Mouse (Mus musculus) lung, postnatal 25 days (tissue): ENCODE data around the gene Specc1.

Experiments used
- DNase-seq: peaks from one replicate; pipeline ENCODE4 v3.0.0; 2022; ENCODE audit warnings: low spot score

The Specc1 gene

DNA sequence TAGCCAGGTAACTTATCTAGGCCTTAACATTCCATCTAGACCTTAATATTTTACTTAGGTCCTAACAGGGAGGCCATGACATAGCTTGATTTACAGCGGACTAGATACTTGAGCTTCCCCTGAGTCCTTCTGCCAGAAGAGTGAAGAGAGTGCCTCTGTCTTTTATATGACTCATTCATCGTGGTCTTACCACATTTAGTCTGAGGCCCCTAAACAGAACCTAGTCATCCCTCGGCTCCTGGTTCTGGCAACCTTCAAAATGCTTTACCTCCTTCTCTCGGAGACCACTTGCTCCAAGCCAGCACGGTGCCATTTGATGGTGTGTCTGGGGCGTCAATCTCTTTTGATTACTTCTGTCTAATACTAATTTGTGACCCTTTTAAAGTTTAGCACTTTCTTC lies 133.8 kb downstream of the Specc1 start:
- no peak for DNase-seq

DNA sequence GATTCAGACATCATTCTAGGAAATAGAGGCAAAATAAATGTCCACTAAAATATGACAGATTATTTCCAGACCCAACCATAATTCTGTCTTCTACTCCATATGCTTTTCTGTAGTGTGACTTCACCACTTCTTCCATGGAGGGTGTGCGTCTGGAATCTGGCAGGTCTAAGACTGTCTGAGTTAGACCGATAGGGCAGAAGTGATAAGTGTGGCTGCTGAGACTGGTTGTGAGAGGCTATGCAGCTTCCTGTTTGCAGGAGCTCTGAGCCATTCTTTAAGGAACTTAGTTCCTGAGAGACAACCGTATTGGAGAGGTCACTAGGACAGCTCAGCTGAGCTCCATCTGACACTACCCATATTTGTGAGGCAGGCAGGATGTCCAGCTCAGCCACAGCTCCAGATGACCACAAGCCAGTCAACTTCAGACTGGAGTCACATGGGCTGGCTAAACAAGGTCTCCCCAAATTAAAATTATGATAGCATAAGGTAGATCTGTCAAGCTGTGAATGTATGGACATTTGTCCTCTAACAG lies 146.9 kb downstream of the Specc1 start:
- no peak for DNase-seq

DNA sequence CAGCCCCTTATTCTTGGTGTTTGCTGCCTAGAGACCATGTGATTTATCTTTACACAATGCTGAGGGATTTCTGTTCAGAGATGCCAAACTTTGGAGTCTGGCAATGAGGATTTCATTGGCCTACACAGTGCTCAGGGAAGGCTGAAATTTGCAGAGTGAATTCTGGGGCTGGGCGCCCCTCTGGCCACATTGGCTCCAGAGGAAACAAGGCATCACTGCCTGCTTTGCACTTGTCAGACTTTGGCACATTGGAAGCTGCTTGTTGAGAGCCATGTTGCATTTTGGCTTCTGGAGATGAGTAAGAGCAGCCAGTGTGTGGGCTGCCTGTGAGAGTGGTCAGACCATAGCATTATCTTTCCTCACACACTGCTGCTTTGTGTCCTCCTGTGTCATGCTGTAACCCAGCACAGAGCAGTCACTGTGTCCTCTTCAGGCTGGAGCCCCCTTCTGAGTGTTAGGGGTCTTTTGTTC lies 149.9 kb downstream of the Specc1 start:
- no peak for DNase-seq

- DNase-seq, result no peak
These were observed 150.8 kb downstream of the Specc1 start for GRCm38 (mm10) chr11:62107272-62107836.

GRCm38 (mm10) chr11:62118561-62118960 lies 162.0 kb downstream of the Specc1 start:
- DNase-seq, result no peak

GRCm38 (mm10) chr11:62119871-62120270 lies 163.3 kb downstream of the Specc1 start:
- DNase-seq, result peak; percentile 63

- no peak for DNase-seq
These were observed 164.8 kb downstream of the Specc1 start for GRCm38 (mm10) chr11:62121365-62121764.

DNA sequence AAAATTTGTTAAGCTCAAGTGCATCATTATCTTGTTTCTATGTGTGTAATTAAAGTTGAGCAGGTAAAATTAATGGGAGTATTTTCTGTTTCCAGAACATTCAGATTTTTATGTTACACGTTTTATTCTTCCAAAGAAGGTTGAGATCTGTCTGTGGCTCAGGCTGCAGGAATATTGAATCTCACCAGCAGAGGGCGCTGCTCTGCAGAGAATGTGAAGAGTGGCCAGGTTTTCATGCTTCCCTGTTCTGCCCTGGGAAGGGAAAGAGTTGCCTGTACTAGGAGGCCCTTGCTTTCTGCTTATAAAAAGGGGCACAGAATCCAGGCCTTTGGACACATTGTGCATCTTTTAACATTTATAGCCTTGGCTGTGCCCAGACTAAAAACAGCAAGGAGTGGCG lies 171.1 kb downstream of the Specc1 start:
- DNase-seq, result peak; percentile 81

DNA sequence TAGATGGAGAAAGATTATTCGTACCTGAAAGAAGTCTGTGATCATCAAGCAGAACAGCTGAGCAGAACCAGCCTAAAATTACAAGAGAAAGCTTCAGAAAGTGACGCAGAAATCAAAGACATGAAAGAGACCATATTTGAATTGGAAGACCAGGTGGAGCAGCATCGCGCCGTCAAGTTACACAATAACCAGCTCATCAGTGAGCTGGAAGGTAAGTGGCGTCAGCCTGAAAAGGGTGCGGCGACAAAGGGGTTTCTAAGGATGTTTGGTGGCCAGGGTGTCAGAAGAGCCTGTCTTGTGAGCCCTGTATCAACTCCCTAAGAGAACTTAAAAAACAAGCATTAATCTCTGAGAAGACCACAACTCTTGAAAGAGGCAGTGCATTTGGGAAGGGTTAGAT lies 171.6 kb downstream of the Specc1 start:
- DNase-seq, result no peak

- no peak for DNase-seq
These were observed 173.6 kb downstream of the Specc1 start for GRCm38 (mm10) chr11:62130191-62130590.

DNA sequence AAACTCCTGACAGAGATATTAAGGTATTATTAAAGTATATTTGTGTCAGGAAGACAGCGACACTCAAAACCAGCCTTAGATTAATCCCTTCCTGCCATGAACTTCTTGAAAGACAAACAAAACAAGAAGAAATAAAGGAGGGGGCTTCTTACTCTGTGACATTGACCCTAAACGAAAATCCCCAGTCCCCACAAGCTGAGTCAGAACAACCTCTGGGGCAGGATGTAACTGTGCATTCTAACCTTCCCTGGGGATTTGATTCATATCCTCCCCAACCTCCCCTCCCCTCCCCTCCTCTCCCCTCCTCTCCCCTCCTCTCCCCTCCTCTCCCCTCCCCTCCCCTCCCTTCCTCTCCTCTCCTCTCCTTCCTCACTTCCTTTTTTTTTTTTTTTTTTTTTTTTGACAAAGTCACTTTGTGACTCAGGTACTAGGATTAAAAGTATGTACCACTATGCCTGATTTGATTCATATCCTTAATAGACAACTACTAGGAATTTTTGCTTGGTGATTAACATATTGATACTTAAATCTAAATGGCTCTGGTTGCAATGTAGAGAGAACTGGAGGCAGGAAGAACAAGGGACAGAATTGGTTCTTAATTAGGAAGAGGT lies 174.2 kb downstream of the Specc1 start:
- DNase-seq, result no peak

DNA sequence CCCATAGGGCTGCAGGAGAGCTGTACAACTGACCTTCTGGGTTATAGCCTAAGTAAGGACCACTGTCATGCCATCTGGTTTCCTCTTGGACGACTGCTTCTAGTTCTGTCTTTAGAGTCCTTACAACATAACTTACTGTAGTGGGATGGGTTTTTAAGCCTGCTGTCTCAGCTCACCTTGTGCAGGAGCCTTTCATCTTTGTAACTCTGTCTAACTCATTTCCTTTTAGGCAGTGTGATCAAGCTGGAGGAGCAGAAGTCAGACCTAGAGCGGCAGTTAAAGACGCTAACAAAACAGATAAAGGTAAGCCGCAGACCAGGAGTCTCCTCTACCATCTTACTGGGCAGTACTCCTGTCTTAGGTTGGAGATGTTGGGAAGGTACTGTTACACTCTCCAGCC lies 175.0 kb downstream of the Specc1 start:
- DNase-seq, result no peak

DNA sequence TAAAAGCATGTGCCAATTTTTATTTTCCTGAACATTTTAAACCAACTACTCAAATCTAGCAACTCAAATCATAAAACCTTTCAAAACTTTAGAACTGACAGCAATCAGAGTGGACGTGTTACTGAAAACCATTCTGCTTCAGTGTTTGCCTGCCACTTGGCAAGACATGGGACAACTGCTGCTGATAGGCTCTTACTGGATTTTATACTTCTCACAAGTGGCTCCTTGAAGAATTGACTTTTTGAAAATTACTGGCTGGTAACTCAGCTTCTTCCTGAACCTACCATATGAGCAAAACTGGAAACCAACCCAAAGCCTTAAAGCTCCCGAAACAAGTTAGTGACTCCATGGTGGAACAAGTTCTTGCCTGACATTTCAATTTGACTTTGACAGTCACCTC lies 177.6 kb downstream of the Specc1 start:
- DNase-seq, result peak; percentile 56

DNA sequence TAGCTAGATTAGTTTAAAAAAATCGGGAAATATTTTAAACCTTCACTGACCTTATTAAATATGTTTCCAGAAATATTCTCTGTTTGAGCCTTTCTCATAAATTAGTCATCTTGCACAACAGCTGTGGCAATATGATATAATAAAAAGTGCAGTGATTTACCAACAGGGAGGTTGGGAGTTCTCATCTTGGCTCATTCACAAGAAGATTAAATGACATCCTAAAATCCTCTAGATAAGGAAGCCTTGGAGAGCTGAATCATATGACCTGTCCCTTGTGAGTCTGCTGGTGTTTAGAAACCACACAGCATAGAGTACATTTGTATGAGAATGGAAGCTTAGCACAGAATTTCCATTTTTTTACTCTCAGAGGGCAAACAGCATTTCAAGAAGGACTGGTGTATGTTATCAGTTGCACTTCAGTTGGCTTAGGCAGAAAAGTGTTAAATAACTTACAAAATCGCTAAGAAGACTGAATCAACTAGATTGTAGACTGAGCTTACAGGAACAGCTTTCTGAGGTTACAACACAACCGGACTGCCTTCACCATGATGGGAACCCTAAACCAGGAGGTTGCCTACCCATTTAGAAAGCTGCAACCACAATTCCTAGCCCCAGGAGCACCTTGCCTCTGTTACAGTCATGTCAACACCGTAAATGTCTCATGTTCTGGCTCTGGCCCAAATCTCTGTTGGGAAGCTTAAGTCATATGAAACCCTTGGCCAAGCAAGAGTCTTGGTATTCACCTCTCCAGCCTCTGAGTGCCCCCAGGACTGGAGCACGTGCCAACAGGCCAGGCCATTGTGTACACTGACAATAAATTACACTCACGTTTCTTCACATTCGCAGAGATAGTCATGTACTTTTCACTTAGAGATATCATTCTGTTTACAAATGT lies 188.9 kb downstream of the Specc1 start:
- peak; percentile 14 for DNase-seq

DNA sequence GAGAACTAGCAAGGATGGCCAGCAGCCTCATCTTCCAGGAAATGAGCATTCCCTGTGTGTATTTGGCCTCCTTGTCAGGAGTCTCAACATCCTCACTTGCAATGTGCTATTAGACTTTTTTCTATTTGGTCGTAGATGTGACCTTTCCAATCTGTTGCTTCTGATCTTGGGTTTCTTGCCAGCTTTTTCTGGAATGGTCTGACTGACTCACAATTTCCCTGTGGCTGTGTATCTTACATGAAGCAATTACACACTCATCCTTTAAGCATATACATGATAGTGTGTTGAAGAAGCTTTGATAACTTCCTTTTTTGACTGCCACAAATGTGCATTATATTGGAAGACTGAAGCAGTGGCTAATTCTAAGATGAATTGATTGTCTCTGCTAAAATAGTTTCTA lies 190.1 kb downstream of the Specc1 start:
- no peak for DNase-seq

DNA sequence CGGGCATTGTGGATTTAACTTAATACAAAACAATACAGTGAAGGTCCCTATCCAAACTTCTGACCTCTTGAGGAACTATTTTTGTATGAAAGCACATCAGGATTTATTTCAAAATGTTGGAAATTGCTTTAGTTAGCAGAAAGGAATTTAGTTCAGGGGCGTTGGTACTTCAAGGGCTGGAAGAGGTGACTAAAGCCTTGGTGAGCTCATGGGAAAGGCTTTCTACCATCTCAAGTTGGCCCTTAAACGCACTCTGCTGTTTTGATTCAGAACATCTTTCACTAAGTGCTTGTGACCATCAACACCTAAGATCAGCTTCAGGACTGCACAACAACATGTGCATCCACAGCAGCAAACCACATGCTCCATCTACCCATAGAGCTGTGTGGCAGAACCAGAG lies 191.5 kb downstream of the Specc1 start:
- no peak for DNase-seq

DNA sequence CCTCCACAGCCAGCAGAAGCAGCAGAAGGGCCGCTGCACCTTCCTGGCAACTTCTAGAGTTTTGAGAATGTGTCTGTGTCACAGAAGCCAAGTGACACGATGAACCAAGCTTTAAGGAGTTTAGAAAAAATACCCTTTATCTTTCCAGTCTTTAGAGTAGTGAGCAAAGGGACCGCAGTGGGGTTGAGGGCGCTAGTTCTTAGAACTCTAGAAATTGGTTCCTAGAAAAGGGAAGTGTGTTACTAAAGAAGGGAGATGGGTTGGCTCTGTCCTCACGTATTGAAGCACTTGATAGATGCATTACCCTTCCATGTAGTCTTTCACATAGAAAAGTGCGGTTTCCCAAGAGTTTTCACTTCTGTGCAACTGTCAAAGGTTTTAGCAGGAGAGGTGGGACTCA lies 191.9 kb downstream of the Specc1 start:
- peak; percentile 17 for DNase-seq

DNA sequence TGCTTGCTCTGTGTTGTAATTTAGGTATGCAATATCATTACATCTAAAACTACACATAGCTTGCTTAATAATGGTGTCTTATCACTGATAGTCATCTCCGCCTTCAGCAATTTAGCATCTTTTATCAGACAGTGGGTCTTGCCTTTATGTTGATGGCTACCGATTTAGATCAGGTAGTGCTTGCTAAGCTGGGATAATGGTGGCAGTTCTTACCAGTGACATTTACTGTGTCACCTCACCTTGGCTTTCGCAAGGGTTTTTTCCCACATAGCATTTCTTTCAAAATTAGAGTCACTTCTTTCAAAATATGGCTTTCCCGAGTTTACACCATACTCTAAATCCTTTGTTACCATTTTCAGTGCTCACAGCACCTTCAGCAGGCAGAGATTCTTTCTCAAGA lies 196.5 kb downstream of the Specc1 start:
- DNase-seq, result no peak

GRCm38 (mm10) chr11:62159803-62160202 lies 203.2 kb downstream of the Specc1 start:
- no peak for DNase-seq

DNA sequence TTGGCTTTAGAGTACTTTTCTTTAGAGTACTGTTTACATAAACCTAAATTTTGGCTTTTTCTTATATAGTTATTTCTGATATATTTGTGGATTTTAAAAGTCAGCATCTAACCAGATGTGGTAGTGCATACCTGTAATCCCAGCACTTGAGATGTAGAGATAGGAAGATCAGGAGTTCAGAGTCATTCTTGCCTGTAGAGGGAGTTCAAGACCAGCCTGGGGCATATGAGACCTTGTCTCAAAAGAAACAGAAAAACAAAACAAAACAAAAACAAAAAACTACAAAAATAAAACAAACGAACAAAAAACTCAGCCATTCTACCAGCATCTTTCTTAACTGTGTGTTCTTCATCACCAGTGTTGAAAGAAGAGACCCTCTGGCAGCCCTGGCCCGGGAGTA lies 204.9 kb downstream of the Specc1 start:
- DNase-seq, result no peak

DNA sequence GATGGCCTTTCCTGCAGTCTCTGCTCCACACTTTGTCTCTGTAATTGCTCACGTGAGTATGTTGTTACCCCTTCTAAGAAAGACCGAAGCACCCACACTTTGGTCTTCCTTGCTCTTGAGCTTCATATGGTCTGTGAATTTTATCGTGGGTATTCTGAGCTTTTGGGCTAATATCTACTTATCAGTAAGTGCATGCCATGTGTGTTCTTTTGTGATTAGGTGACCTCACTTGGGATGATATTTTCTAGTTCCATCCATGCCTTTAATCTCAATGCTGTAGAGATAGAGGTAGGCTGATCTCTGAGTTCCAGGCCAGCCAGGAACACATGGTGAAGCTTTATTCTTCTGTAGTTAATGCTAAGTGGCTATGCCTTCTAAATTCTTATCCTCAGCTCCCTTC lies 207.8 kb downstream of the Specc1 start:
- no peak for DNase-seq

DNA sequence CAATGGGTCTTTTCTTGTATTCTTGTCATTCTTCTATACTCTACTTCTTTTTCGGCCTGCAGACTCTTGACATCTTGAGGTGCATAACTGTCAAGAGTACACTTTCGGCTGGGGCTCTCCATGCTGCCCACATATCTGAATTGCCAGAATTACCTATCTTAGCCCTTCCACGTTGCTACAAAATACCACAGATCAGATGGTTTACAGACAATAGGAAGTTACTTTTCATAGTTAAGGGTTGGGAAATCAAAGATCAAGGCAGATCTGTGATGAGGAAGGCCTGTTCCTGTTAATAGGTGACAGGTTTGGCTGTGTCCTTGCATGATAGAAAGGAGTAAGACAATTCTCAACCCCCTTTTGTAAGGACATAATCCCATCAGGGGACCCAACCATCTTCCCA lies 209.9 kb downstream of the Specc1 start:
- DNase-seq, result no peak

DNA sequence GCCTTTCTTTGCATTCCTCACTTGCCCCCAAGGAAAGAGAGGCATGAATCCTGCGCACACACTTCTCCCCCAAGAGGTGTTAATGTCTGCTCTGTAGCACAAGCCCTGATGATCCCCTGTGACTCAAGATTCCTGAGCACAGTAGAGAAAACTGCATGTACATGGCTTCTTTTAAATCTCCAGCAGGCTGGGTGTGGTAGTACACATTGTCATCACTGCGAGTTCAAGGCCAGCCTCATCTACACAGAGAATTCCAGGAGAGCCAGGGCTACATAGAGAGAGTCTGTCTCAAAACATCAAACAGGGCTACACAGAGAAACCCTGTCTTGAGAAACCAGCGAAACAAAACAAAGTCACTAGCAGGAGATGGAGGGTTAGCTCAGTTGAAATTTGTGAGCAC lies 211.6 kb downstream of the Specc1 start:
- DNase-seq, result no peak
